Mouse (Mus musculus) limb, embryonic 13.5 days (tissue): ENCODE data around the gene Wee1. TPM values are rescaled to one million over a fixed set of nuclear protein-coding genes. Genes with fewer than 3 reads are reported as not detected.
A peak's percentile ranks its signal among the peaks of the same experiment; 100 is the strongest.

Experiments used
- ATAC-seq: fragments of 200-750 bp; cut with Nextera tagmentation; 2 replicates; pipeline ENCODE4 v1.8.0; 2017; ENCODE audit warnings: low read depth, moderate number of reproducible peaks, moderate TSS enrichment; ENCODE audit not compliant: low FRiP score
- H3K27ac ChIP-seq: fragments of 300-500 bp; sonication (generic); 2 replicates; pipeline ENCODE4 v1.5.1; 2015; ENCODE audit warnings: inconsistent platforms, mild to moderate bottlenecking, moderate library complexity
- H3K27me3 ChIP-seq: fragments of 300-500 bp; sonication (generic); 2 replicates; pipeline ENCODE4 v1.6.1; 2015; ENCODE audit warnings: mild to moderate bottlenecking, inconsistent platforms
- H3K36me3 ChIP-seq: fragments of 300-500 bp; sonication (generic); 2 replicates; pipeline ENCODE4 v1.6.1; 2015; ENCODE audit warnings: inconsistent platforms, mild to moderate bottlenecking, moderate library complexity
- H3K4me1 ChIP-seq: fragments of 300-500 bp; sonication (generic); 2 replicates; pipeline ENCODE4 v1.6.1; 2015; ENCODE audit warnings: inconsistent platforms
- H3K4me2 ChIP-seq: fragments of 300-500 bp; sonication (generic); replicated peaks from 2 replicates; pipeline ENCODE4 v1.6.1; 2015; ENCODE audit warnings: inconsistent platforms, mild to moderate bottlenecking, moderate library complexity
- H3K4me3 ChIP-seq: fragments of 300-500 bp; sonication (generic); 2 replicates; pipeline ENCODE4 v1.5.1; 2015; ENCODE audit warnings: moderate library complexity, mild to moderate bottlenecking, inconsistent platforms
- H3K9ac ChIP-seq: fragments of 300-500 bp; sonication (generic); 2 replicates; pipeline ENCODE4 v1.6.1; 2015; ENCODE audit warnings: mild to moderate bottlenecking, inconsistent platforms
- H3K9me3 ChIP-seq: fragments of 300-500 bp; sonication (generic); 2 replicates; pipeline ENCODE4 v1.6.1; 2016; ENCODE audit warnings: inconsistent platforms
- WGBS: fragments of 180-500 bp; shearing (Covaris S2); methylation state at CpG from one replicate; pipeline ENCODE4 v1.1.7; 2015; 5-methylcytosine and 5-hydroxymethylcytosine counted together
- polyA plus RNA-seq: library from polyadenylated mRNA; unstranded; fragments of >200 nt; fragmentation: Nextera tagmentation; extraction: Ambion mirVana; gene quantifications from 2 replicates; pipeline ENCODE4 v1.2.1, GENCODE M21; 2015

Wee1 gene
- polyA plus RNA-seq = 22.6 and 22.8 TPM in 2 replicates

DNA sequence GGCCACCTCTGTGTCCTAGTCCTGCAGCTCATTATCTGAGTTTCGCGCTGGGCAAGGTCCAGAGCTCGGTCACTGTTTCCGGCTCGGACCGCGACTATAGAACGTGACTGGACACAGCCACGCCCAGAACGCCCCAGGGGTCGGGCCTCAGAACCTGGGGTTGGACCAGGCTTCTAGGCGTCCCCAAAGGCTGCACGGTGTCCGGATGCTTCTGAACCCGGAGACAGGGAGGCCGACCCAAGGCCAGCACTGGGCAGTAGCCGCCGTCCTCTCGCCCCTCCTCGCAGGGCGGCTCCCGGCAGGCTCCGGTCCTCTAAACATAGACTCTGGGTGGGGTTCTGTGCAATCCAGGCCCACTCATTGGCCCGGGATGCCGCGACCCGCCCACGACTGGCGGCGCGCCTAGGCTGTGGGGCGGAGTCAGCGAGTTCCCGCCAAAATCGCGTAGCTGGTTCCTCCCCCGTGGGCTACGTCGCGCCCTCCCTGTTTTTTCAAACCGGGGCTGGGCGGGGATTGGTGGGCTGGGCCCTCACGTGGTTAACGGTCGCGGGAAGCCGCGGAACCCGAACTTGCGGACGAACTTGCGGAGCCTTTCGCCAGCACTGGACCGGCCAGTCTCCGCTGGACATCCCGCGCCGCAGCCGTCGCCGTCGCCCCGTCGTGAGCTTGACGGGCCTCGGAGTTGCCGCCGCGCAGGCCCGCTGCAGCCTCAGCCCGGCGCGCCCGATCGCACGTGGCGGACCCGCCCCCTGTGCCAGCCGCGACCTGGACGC is at the start of gene Wee1:
TSS of gene Wee1 (plus strand) at position 531 of the 773 bp plus-strand sequence.
- peak within 1 kb of the TSS; percentile 77 for H3K4me2 ChIP-seq
- peak within 1 kb of the TSS; percentile 97 for H3K4me3 ChIP-seq
- H3K36me3 ChIP-seq = peaks cover 6% of the 10 kb centered on the region
- peak within 1 kb of the TSS; percentile 94 for H3K9ac ChIP-seq
- H3K9me3 ChIP-seq = no peaks in the 10 kb centered on the region
- peak within 1 kb of the TSS; percentile 95 for H3K27ac ChIP-seq
- WGBS = under 1% methylated on average over 81 of the region's 81 CpGs
- H3K4me1 ChIP-seq = peaks cover 22% of the 10 kb centered on the region
- no peaks in the 10 kb centered on the region for H3K27me3 ChIP-seq
- peak; percentile 97 for ATAC-seq

DNA sequence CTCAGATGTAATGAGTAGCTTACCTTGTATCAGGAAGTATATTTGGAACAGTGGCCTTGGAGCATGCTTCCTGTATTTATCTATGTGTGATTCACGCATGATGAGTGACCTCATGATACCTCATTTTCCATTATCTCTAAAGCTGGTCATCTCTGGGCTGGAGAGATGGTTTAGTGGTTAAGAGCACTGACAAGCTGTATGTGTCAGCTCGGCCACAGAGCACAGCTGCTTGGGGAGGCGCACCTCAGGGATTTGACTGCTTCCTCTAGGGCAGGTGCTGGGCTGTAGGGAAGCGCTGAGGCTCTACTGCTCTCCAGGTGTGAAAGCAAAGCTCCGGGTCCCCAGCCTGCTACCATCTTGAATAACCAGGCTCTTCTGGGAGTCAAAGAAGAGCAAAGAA is 43.7 kb upstream of the Wee1 start:
- ATAC-seq = no peak
- H3K27me3 ChIP-seq = no peaks in the 10 kb centered on the region
- H3K9me3 ChIP-seq = no peaks in the 10 kb centered on the region
- no peaks in the 10 kb centered on the region for H3K4me1 ChIP-seq
- no peak overlapping the region for H3K4me3 ChIP-seq
- 0 out of 2 replicates have a peak overlapping the region, but pooled peaks have one; percentile 13 for H3K9ac ChIP-seq
- no peak overlapping the region for H3K27ac ChIP-seq
- H3K36me3 ChIP-seq = peaks cover 94% of the 10 kb centered on the region
- H3K4me2 ChIP-seq = no peak overlapping the region
- 89% methylated on average over 5 of the region's 5 CpGs for WGBS

DNA sequence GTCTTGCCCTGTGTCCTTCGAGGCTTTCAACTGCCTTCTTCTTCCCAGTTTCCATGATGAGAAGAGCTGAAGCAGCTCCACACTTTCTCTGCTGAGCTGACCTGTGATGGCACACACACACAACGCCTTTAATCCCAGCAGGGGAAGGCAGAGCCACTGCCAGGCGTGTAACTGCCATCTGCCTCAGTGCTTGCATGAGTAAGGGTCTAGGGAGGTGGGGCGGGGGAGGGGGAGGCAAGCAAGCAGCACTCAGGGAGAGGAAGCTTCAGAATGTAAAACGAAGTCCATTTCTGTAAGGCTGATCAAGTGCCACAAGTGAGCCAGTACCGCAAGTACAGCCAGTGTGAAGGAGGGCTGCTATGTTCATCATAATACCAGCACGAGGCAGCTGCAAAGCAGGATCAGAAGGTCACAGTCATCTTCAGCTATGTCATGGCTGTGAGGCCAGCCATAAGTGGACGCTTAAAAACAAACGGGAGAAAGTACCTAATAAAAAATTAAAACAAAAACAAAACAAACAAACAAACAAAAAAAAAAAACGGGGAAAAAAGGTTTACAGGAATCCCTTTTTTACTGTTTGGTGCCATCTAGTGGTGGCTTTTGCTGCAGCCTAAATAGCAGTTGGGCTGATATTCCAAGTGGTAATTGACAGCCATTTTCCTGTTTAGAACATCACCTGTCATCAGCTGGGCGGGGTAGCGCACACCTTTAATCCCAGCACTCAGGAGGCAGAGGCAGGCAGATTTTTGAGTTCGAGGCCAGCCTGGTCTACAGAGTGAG is 38.3 kb upstream of the Wee1 start:
- Histone ChIP-seq H3K4me2 (no peak overlapping the region), H3K36me3 (peaks cover 95% of the 10 kb centered on the region), H3K27me3 (no peaks in the 10 kb centered on the region), H3K4me1 (no peaks in the 10 kb centered on the region), H3K9ac (no peak overlapping the region), H3K27ac (no peak overlapping the region), H3K4me3 (no peak overlapping the region), H3K9me3 (no peaks in the 10 kb centered on the region)
- no peak for ATAC-seq
- WGBS = 69% methylated on average over 13 of the region's 13 CpGs

DNA sequence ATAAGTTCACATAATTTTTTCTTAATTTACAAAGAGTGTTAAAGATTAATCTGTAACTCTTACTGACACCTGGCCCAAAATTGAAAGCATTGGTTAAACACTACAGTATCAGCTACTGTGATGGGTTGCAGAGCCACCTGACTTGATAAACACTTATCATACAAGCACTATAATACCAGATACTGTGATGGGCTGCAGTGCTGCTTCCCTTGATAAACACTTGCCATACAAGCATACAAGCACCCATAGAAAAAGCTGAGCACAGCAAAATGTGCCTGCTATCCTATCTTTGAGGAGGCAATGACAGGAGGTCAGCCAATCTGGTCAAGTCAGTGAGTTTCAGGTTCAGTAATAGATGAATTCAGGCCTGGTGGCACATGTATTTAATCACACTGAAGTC is 36.6 kb upstream of the Wee1 start:
- Histone ChIP-seq H3K4me1 (no peaks in the 10 kb centered on the region), H3K9me3 (no peaks in the 10 kb centered on the region), H3K9ac (no peak overlapping the region), H3K36me3 (peaks cover 96% of the 10 kb centered on the region), H3K4me2 (no peak overlapping the region), H3K27me3 (no peaks in the 10 kb centered on the region), H3K27ac (no peak overlapping the region), H3K4me3 (no peak overlapping the region)
- ATAC-seq = no peak

DNA sequence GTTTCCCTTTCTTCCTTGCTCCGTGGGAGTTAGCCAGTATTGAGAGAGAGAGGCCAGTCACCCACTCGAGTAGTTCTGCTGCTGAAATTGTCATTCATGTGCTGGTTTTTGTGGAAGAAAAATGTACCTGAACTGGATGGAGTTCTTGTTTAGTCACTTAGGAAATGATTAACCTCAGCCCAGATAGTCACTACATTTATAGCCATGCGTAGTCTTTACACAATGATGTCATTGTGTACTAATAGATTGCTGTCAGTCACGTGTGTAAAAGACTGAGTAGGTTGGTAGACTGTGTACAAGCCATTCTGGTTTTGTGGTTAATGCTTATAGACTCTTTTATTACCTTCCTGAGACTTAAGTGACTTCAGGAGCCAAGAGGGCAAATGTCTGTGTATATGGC is 33.9 kb upstream of the Wee1 start:
- 73% methylated on average over 4 of the region's 4 CpGs for WGBS

DNA sequence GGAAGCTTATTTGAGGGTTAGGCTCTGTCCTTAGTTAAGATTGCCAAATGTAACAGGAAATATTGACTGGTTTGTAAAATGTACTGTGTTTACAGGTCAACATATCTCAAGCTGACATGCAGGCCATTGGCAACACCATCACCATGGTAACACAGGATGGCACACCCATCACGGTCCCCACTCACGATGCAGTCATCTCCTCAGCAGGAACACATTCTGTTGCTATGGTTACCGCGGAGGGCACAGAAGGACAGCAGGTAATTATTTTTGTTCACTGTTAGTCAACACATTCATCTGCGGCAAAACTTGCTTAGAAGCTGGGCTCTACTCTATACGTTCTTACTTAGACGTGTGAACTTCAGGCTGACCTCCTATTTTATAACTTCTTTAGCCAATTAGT is 30.2 kb upstream of the Wee1 start:
- Histone ChIP-seq H3K9me3 (no peaks in the 10 kb centered on the region), H3K9ac (no peak overlapping the region), H3K4me3 (no peak overlapping the region), H3K36me3 (peaks cover 98% of the 10 kb centered on the region), H3K27ac (no peak overlapping the region), H3K4me2 (no peak overlapping the region), H3K27me3 (no peaks in the 10 kb centered on the region), H3K4me1 (no peaks in the 10 kb centered on the region)
- no peak for ATAC-seq
- WGBS = 71% methylated on average over 7 of the region's 7 CpGs

More for the DNA sequence above, 33.9 kb upstream of the Wee1 start:
- no peak overlapping the region for H3K27ac ChIP-seq
- H3K4me1 ChIP-seq = no peaks in the 10 kb centered on the region
- no peaks in the 10 kb centered on the region for H3K27me3 ChIP-seq
- H3K4me2 ChIP-seq = no peak overlapping the region
- no peak overlapping the region for H3K4me3 ChIP-seq
- no peak overlapping the region for H3K9ac ChIP-seq
- ATAC-seq = no peak
- peaks cover 98% of the 10 kb centered on the region for H3K36me3 ChIP-seq
- no peaks in the 10 kb centered on the region for H3K9me3 ChIP-seq

DNA sequence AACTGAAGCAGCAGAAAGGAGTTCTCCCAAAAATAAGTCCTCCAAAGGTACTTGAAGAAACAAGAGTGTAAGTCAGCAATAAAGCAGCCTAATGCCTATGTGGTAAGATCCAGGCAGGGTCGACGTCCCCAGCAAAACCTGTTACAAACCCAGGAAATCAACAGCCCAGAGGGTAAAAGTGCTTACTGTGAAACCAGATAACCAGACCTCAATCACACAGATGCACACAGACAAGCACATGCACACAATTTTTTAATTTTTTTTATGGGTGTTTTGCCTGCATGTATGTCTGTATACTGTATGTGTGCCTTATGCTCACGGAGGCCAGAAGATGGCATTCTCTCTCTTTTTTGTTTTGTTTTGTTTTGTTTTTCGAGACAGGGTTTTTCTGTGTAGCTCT is 25.5 kb upstream of the Wee1 start:
- no peak for ATAC-seq
- Histone ChIP-seq H3K36me3 (peaks cover 54% of the 10 kb centered on the region), H3K4me3 (no peak overlapping the region), H3K4me1 (peaks cover 2% of the 10 kb centered on the region; the same call in 1 of the 2 replicates), H3K27ac (no peak overlapping the region), H3K4me2 (no peak overlapping the region), H3K27me3 (no peaks in the 10 kb centered on the region), H3K9ac (no peak overlapping the region), H3K9me3 (peaks cover 3% of the 10 kb centered on the region; the same call in 1 of the 2 replicates)
- 86% methylated on average over 4 of the region's 4 CpGs for WGBS

DNA sequence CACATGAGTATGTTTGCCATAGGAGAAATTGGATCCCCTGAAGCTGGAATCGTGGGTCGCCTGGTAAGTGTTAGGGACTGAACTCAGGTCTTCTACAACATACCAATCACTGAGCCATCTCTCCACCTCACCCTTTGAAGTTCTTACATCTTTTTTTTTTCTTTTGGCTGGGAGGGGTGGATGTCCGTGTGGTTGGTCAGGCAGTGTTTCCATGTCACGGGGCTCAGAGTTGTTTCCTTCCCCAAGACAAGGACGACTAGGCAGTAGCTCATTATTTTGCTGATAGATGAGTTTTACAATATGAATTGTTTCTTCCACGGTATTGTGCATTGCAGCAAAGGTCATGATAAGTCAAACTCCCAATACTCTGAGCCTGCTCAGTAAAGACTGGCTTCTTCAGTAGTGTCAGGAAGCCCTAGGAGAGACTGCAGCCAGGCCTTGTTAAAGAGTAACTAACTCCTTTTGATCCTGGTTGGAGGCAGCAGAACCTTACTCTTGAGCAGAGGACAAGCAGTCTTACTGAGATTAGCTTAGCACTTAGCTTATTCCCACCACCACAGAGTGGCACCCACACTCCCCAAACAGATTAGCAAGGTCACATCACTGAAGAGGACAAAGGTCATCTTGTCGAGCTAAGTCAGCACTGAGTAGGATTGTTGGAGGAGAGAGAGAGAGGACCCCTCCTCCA is 24.6 kb upstream of the Wee1 start:
- Histone ChIP-seq H3K9me3 (peaks cover 3% of the 10 kb centered on the region; the same call in 1 of the 2 replicates), H3K9ac (no peak overlapping the region), H3K4me3 (no peak overlapping the region), H3K4me1 (peaks cover 2% of the 10 kb centered on the region; the same call in 1 of the 2 replicates), H3K4me2 (no peak overlapping the region), H3K36me3 (peaks cover 45% of the 10 kb centered on the region), H3K27ac (no peak overlapping the region), H3K27me3 (no peaks in the 10 kb centered on the region)
- ATAC-seq = no peak
- WGBS = 57% methylated on average over 7 of the region's 7 CpGs

DNA sequence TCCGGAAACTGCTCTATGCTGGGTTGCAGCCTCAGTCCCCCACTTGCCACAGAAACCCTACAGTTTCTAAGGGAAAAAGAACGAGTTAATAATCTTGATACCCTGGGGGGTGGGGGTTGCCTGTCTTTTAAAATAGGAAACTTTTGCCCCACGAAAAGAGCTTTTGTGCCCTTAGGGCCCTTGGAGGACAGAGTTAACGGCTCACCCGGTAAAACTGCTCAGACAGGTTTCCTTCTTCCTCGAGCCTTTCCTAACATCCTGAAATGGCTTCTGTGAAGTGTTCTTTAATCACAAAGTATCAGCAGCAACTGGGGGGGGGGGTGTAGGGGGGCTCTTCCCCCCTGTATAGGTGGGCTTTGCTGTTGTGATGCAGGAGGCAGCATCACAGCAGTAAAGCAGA is 21.0 kb upstream of the Wee1 start:
- Histone ChIP-seq H3K9ac (no peak overlapping the region), H3K9me3 (peaks cover 3% of the 10 kb centered on the region; the same call in 1 of the 2 replicates), H3K27ac (no peak overlapping the region), H3K4me3 (no peak overlapping the region), H3K4me1 (peaks cover 2% of the 10 kb centered on the region; the same call in 1 of the 2 replicates), H3K27me3 (no peaks in the 10 kb centered on the region), H3K4me2 (no peak overlapping the region), H3K36me3 (peaks cover 10% of the 10 kb centered on the region)
- WGBS = 29% methylated on average over 6 of the region's 6 CpGs
- no peak for ATAC-seq

DNA sequence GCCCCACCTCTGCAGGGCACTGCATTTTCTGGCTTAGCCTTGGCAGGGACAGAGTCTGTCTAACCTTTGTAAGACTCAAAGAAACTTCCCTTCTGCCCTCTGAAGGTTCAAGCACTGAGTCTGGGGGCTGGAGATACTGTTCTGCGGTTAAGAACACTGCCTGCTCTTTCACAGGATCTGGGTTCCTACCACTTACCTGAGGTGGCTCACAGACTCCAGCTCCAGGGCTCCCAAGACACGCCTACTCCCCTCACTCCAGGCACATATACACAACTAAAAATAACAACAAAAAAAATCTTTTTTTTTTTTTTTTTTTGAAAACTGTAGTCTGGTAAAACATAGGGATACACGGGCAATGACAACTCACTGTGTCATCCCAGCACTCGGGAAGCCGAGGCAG is 20.6 kb upstream of the Wee1 start:
- Histone ChIP-seq H3K9ac (no peak overlapping the region), H3K4me1 (peaks cover 2% of the 10 kb centered on the region; the same call in 1 of the 2 replicates), H3K4me2 (no peak overlapping the region), H3K36me3 (peaks cover 6% of the 10 kb centered on the region), H3K9me3 (peaks cover 3% of the 10 kb centered on the region; the same call in 1 of the 2 replicates), H3K27me3 (no peaks in the 10 kb centered on the region), H3K27ac (no peak overlapping the region), H3K4me3 (no peak overlapping the region)
- 72% methylated on average over 5 of the region's 5 CpGs for WGBS
- ATAC-seq = no peak

DNA sequence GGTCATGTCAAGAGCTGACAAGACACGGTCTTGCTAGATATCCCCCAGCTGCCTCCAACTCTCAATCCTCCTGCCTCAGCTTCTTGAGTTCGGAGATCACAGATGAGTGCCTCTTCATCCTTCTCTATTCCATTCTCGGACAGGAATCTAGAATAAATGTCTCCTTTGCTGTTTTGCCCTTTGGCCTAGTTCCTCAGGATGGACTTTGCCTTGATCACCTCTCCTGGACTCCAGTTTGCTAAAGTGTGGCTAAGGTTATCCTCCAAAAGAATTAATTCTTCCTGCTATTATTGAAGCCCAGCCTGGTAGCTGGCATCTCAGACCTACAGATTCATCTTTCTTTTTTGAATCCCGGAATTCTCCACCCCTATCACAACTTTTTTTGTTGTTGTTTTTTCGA is 16.8 kb upstream of the Wee1 start:
- WGBS = 85% methylated on average over 5 of the region's 5 CpGs
- H3K36me3 ChIP-seq = no peaks in the 10 kb centered on the region
- no peaks in the 10 kb centered on the region for H3K9me3 ChIP-seq
- ATAC-seq = no peak
- H3K4me1 ChIP-seq = peaks cover 15% of the 10 kb centered on the region
- no peak overlapping the region for H3K27ac ChIP-seq
- H3K9ac ChIP-seq = no peak overlapping the region
- H3K4me3 ChIP-seq = no peak overlapping the region
- H3K4me2 ChIP-seq = no peak overlapping the region
- no peaks in the 10 kb centered on the region for H3K27me3 ChIP-seq

DNA sequence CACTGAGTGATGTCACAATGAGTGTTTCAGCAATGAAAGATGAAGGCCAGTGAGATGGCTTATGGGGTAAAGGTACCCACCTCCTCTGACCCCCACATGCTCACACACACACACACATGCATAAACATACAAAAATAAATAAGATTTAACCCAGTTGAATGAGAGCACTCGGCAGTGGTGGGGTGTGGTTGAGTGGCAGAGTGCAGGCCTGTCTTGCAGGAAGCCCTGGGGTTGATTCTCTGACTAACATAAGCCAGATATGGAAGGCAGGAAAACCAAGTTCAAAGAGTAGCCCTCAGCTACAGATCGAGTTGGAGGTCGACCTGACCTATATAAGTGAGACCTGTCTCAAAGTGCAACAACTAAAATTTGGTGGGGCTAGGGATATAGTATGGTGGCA is 15.2 kb upstream of the Wee1 start:
- H3K9ac ChIP-seq = no peak overlapping the region
- WGBS = 70% methylated on average over 3 of the region's 3 CpGs
- ATAC-seq = no peak

More for the DNA sequence above, 15.2 kb upstream of the Wee1 start:
- Histone ChIP-seq H3K36me3 (no peaks in the 10 kb centered on the region), H3K27me3 (no peaks in the 10 kb centered on the region), H3K4me2 (no peak overlapping the region), H3K4me3 (no peak overlapping the region), H3K9me3 (no peaks in the 10 kb centered on the region), H3K27ac (no peak overlapping the region), H3K4me1 (peaks cover 15% of the 10 kb centered on the region)
